Mouse (Mus musculus): Measurements from ENCODE around the gene Pde4d. TPM values are rescaled to one million over a fixed set of nuclear protein-coding genes. Genes with fewer than 3 reads are reported as not detected.
A peak's percentile ranks its signal among the peaks of the same experiment; 100 is the strongest.

Gene Pde4d
- polyA plus RNA-seq, 1 experiment from 2014 or later, result 13.6 TPM

GRCm38 (mm10) chr13:109921336-109922038, 1471.7 kb downstream of the Pde4d start:
- 87% methylated on average over 17 of the region's 17 CpGs for WGBS
- no peak overlapping the region for H3K9ac ChIP-seq (ENCODE audit: low read depth, low read length)
- H3K4me3 ChIP-seq (ENCODE audit: low read depth, low read length), result no peak overlapping the region
- no peaks in the 10 kb centered on the region for H3K9me3 ChIP-seq (ENCODE audit: control insufficient read depth, low read length)
- H3K4me2 ChIP-seq (ENCODE audit: low read depth, low read length), result no peak overlapping the region
- H3K27me3 ChIP-seq (replicated peaks; ENCODE audit: control insufficient read depth, insufficient read depth, low read length), result no peaks in the 10 kb centered on the region
- peaks cover 7% of the 10 kb centered on the region; the same call in 1 of the 2 replicates for H3K4me1 ChIP-seq (ENCODE audit: control insufficient read depth, insufficient read depth, low read length)
- DNase-seq (ENCODE audit: low spot score) (no peak), ATAC-seq (ENCODE audit: low read depth) (no peak)
- no peak overlapping the region for H3K27ac ChIP-seq (replicated peaks; ENCODE audit: low read depth, low read length)
- no peaks in the 10 kb centered on the region for H3K36me3 ChIP-seq (ENCODE audit: control insufficient read depth, insufficient read depth, low read length)

- Histone ChIP-seq H3K9me3 (ENCODE audit: control insufficient read depth, low read length) (no peaks in the 10 kb centered on the region), H3K27me3 (replicated peaks; ENCODE audit: control insufficient read depth, insufficient read depth, low read length) (no peaks in the 10 kb centered on the region), H3K27ac (replicated peaks; ENCODE audit: low read depth, low read length) (no peak overlapping the region), H3K4me2 (ENCODE audit: low read depth, low read length) (no peak overlapping the region), H3K36me3 (ENCODE audit: control insufficient read depth, insufficient read depth, low read length) (no peaks in the 10 kb centered on the region), H3K9ac (ENCODE audit: low read depth, low read length) (no peak overlapping the region), H3K4me1 (ENCODE audit: control insufficient read depth, insufficient read depth, low read length) (peaks cover 12% of the 10 kb centered on the region; the same call in 1 of the 2 replicates), H3K4me3 (ENCODE audit: low read depth, low read length) (no peak overlapping the region)
- DNase-seq (ENCODE audit: low spot score), result peak; percentile 91
- ATAC-seq (ENCODE audit: low read depth), result peak; percentile 69
- WGBS, result 2% methylated on average over 4 of the region's 4 CpGs
Observed at GRCm38 (mm10) chr13:109922228-109922627, 1472.5 kb downstream of the Pde4d start.

GRCm38 (mm10) chr13:109922782-109923181, 1473.0 kb downstream of the Pde4d start:
- no peaks in the 10 kb centered on the region for H3K36me3 ChIP-seq (ENCODE audit: control insufficient read depth, insufficient read depth, low read length)
- no peak for DNase-seq (ENCODE audit: low spot score)
- 70% methylated on average over 12 of the region's 12 CpGs for WGBS
- H3K27ac ChIP-seq (replicated peaks; ENCODE audit: low read depth, low read length), result no peak overlapping the region
- H3K9ac ChIP-seq (ENCODE audit: low read depth, low read length), result no peak overlapping the region
- H3K9me3 ChIP-seq (ENCODE audit: control insufficient read depth, low read length), result no peaks in the 10 kb centered on the region
- H3K27me3 ChIP-seq (replicated peaks; ENCODE audit: control insufficient read depth, insufficient read depth, low read length), result no peaks in the 10 kb centered on the region
- H3K4me1 ChIP-seq (ENCODE audit: control insufficient read depth, insufficient read depth, low read length), result peaks cover 12% of the 10 kb centered on the region; the same call in 1 of the 2 replicates
- no peak for ATAC-seq (ENCODE audit: low read depth)
- H3K4me3 ChIP-seq (ENCODE audit: low read depth, low read length), result no peak overlapping the region
- no peak overlapping the region for H3K4me2 ChIP-seq (ENCODE audit: low read depth, low read length)

- peaks cover 12% of the 10 kb centered on the region; the same call in 1 of the 2 replicates for H3K4me1 ChIP-seq (ENCODE audit: control insufficient read depth, insufficient read depth, low read length)
- H3K9me3 ChIP-seq (ENCODE audit: control insufficient read depth, low read length), result no peaks in the 10 kb centered on the region
- H3K27me3 ChIP-seq (replicated peaks; ENCODE audit: control insufficient read depth, insufficient read depth, low read length), result no peaks in the 10 kb centered on the region
- H3K27ac ChIP-seq (replicated peaks; ENCODE audit: low read depth, low read length), result no peak overlapping the region
- DNase-seq (ENCODE audit: low spot score), result no peak
- WGBS, result 93% methylated on average over 15 of the region's 15 CpGs
- no peak overlapping the region for H3K9ac ChIP-seq (ENCODE audit: low read depth, low read length)
- ATAC-seq (ENCODE audit: low read depth), result no peak
- H3K4me2 ChIP-seq (ENCODE audit: low read depth, low read length), result no peak overlapping the region
- H3K36me3 ChIP-seq (ENCODE audit: control insufficient read depth, insufficient read depth, low read length), result no peaks in the 10 kb centered on the region
- H3K4me3 ChIP-seq (ENCODE audit: low read depth, low read length), result no peak overlapping the region
Observed at GRCm38 (mm10) chr13:109924771-109925170, 1475.0 kb downstream of the Pde4d start.

GRCm38 (mm10) chr13:109926277-109926920, 1476.7 kb downstream of the Pde4d start:
- Histone ChIP-seq H3K4me3 (ENCODE audit: low read depth, low read length) (peak overlapping the region; percentile 22), H3K27ac (replicated peaks; ENCODE audit: low read depth, low read length) (no peak overlapping the region; the same call in 1 of the 2 replicates), H3K4me2 (ENCODE audit: low read depth, low read length) (peak overlapping the region; percentile 52), H3K4me1 (ENCODE audit: control insufficient read depth, insufficient read depth, low read length) (peaks cover 12% of the 10 kb centered on the region; the same call in 1 of the 2 replicates), H3K36me3 (ENCODE audit: control insufficient read depth, insufficient read depth, low read length) (no peaks in the 10 kb centered on the region), H3K27me3 (replicated peaks; ENCODE audit: control insufficient read depth, insufficient read depth, low read length) (no peaks in the 10 kb centered on the region), H3K9ac (ENCODE audit: low read depth, low read length) (0 out of 2 replicates have a peak overlapping the region, but pooled peaks have one; percentile 19), H3K9me3 (ENCODE audit: control insufficient read depth, low read length) (no peaks in the 10 kb centered on the region)
- ATAC-seq (ENCODE audit: low read depth) (peak; percentile 89), DNase-seq (ENCODE audit: low spot score) (peak; percentile 87)
- 34% methylated on average over 15 of the region's 15 CpGs for WGBS

GRCm38 (mm10) chr13:109927782-109928181, 1478.0 kb downstream of the Pde4d start:
- Histone ChIP-seq H3K4me2 (ENCODE audit: low read depth, low read length) (no peak overlapping the region), H3K4me3 (ENCODE audit: low read depth, low read length) (no peak overlapping the region), H3K9me3 (ENCODE audit: control insufficient read depth, low read length) (no peaks in the 10 kb centered on the region), H3K27ac (replicated peaks; ENCODE audit: low read depth, low read length) (no peak overlapping the region), H3K27me3 (replicated peaks; ENCODE audit: control insufficient read depth, insufficient read depth, low read length) (no peaks in the 10 kb centered on the region), H3K9ac (ENCODE audit: low read depth, low read length) (no peak overlapping the region), H3K4me1 (ENCODE audit: control insufficient read depth, insufficient read depth, low read length) (peaks cover 12% of the 10 kb centered on the region; the same call in 1 of the 2 replicates), H3K36me3 (ENCODE audit: control insufficient read depth, insufficient read depth, low read length) (no peaks in the 10 kb centered on the region)
- DNase-seq (ENCODE audit: low spot score) (no peak), ATAC-seq (ENCODE audit: low read depth) (no peak)
- 68% methylated on average over 2 of the region's 2 CpGs for WGBS

- ATAC-seq (ENCODE audit: low read depth) (no peak), DNase-seq (ENCODE audit: low spot score) (no peak)
- Histone ChIP-seq H3K4me1 (ENCODE audit: control insufficient read depth, insufficient read depth, low read length) (no peaks in the 10 kb centered on the region), H3K27me3 (replicated peaks; ENCODE audit: control insufficient read depth, insufficient read depth, low read length) (no peaks in the 10 kb centered on the region), H3K9me3 (ENCODE audit: control insufficient read depth, low read length) (no peaks in the 10 kb centered on the region), H3K9ac (ENCODE audit: low read depth, low read length) (no peak overlapping the region), H3K36me3 (ENCODE audit: control insufficient read depth, insufficient read depth, low read length) (peaks cover 21% of the 10 kb centered on the region), H3K27ac (replicated peaks; ENCODE audit: low read depth, low read length) (no peak overlapping the region), H3K4me2 (ENCODE audit: low read depth, low read length) (no peak overlapping the region), H3K4me3 (ENCODE audit: low read depth, low read length) (no peak overlapping the region)
- WGBS, result 94% methylated on average over 13 of the region's 13 CpGs
Observed at GRCm38 (mm10) chr13:109932688-109933087, 1482.9 kb downstream of the Pde4d start.

GRCm38 (mm10) chr13:109933554-109933953, 1483.8 kb downstream of the Pde4d start:
- Histone ChIP-seq H3K27me3 (replicated peaks; ENCODE audit: control insufficient read depth, insufficient read depth, low read length) (no peaks in the 10 kb centered on the region), H3K27ac (replicated peaks; ENCODE audit: low read depth, low read length) (no peak overlapping the region), H3K4me1 (ENCODE audit: control insufficient read depth, insufficient read depth, low read length) (no peaks in the 10 kb centered on the region), H3K9me3 (ENCODE audit: control insufficient read depth, low read length) (no peaks in the 10 kb centered on the region), H3K4me2 (ENCODE audit: low read depth, low read length) (no peak overlapping the region), H3K36me3 (ENCODE audit: control insufficient read depth, insufficient read depth, low read length) (peaks cover 28% of the 10 kb centered on the region), H3K9ac (ENCODE audit: low read depth, low read length) (no peak overlapping the region), H3K4me3 (ENCODE audit: low read depth, low read length) (no peak overlapping the region)
- no peak for DNase-seq (ENCODE audit: low spot score)
- WGBS, result 86% methylated on average over 7 of the region's 7 CpGs
- ATAC-seq (ENCODE audit: low read depth), result no peak

Data from embryonic facial prominence, embryonic 14.5 days (tissue).